Mouse (Mus musculus) CD4-positive, CD25-positive, alpha-beta regulatory T cell, adult 4 months (primary cell): Measurements from ENCODE around the gene Pdzd7. TPM values are rescaled to one million over a fixed set of nuclear protein-coding genes. Genes with fewer than 3 reads are reported as not detected.

Source experiments
- ATAC-seq: one replicate; pipeline ENCODE4 v1.8.0; 2017
- polyA plus RNA-seq, 2 experiments: library from polyadenylated mRNA; unstranded; fragments of 100-300 nt; shearing (Covaris generic); gene quantifications; one replicate each; pipeline ENCODE4 v1.2.1; 2017

Gene Pdzd7
- polyA plus RNA-seq, 2 experiments from 2014 or later: not detected

DNA sequence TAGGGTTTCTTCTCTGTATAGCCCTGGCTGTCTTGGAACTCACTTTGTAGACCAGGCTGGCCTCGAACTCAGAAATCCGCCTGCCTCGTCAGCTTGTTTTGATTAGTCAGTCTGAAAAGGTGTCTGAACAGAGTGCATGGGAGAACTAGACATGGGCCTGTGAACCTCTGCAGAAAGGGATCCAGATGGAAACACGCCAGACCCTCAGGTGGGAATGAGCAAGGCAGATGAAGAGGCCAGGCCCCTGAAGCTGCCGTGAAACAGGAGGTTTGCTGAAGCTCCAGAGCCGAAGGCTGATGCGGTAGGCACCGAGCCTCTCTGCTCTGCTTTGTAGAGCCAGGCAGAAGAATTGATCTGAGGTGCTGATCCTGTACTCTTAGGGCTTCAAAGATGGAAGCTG is 33.3 kb downstream of the Pdzd7 start:
- no peak for ATAC-seq

DNA sequence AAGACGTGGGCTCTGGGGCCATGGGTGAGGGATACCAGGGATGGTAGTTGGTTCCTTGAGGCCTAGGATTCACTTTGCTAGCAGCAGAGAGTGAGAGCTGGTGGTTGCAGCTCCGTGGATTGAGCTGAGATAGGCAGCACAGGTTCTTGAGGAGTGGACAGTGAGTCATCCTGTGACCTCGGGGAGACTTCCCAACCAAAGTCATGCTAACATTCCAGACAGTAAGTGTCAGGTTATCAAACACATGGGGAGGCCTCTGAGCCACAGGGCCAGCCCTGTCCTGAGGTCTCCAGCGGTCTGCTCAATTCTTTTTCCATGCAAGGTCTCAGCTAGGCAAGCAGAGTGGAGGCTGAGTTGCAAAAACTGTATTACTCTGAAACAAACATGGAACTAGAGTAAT is 34.9 kb downstream of the Pdzd7 start:
- no peak for ATAC-seq

DNA sequence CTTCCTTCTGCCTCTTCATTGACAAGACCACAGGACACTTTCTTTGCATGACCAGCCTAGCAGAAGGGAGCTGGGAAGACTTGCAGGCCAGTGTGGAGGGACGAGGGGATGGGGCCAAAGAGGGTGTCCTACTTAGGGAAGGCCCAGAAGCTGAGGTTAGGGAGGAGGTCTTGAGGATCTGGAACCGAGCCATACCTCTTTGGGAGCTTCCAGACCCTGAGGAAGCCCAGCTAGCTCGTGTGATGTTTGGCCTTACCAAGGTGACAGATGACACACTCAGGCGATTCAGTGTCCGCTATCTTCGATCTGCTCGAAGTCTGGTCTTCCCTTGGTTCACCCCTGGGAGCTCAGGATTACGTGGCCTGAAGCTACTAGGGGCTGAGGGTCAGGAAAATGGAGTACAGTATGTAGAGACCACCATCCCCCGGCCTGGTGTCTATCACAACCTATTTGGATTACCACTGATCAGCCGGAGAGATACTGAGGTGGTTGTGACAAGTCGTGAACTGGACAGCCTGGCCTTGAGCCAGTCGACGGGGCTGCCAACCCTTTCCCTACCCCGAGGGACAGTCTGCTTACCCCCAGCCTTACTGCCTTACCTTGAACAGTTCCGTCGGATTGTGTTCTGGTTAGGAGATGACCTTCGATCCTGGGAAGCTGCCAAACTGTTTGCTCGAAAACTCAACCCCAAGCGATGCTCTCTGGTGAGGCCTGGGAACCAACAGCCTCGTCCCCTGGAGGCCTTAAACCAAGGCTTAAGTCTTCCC is 37.9 kb downstream of the Pdzd7 start:
- no peak for ATAC-seq

DNA sequence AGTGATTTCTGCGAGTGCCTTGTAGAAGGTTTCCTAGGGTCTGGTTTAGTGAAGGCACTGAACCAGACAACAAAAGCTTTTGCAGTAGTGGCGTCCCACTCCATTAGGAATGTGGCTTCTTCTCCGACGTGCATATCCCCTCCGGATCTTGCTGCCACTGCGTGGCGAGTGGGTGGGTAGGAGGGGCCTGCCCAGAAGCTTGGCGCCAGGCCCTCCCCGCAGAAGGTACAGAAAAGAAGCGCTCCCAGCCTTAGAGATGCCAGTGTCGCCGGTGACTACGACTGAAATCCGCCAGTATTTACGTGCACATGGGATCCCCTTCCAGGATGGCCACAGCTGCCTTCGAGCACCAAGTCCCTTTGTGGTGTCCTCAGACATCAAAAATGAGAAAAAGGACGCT is 38.5 kb downstream of the Pdzd7 start:
- ATAC-seq: no peak

DNA sequence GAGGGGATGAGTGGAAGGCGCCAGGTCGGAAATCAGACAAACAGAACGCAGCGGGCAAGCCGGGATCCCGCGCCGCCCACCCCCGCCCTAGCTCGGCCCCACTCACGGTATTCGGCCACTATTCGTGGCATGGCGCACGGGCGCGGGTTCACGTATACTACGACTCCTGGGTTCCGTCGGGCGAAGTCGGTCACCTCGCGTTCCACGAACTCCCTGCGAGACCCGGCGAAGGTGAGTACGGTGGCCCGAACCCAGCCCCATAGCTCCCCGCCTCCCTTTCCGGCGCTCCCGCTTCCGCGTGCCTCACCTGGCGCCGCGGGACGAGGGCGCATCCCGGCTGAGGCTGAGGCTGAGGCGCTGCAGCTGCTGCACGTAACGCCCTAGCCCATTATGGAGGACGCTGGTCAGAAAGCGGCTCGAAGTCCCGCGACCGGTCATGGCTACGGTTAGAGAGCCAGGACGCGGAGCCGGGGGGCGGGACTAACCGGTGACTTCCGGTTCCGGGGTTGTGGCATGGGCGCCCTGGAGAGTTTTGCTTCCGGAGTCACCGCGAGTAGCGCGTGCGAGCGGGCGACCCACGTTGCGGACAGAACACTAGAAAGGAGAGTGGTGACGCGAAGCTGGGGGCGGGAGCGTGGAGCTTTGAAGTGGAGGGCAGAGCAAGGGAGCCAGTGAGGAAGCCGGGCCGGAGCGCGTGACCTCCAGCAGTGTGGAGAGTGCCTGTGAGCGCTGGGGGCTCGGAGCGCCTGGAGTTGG is 39.4 kb downstream of the Pdzd7 start, which contains the start of gene Mrpl43:
Mrpl43 (minus strand) TSS at position 486 of the 756 bp plus-strand sequence.
- peak; percentile 96 for ATAC-seq

- no peak for ATAC-seq
These were observed 40.1 kb downstream of the Pdzd7 start, which contains the start of gene Twnk for GRCm38 (mm10) chr19:45005444-45005843. TSS of gene Twnk (plus strand) at chr19:45005663.

- ATAC-seq: no peak
These were observed 41.6 kb downstream of the Pdzd7 start for GRCm38 (mm10) chr19:45003740-45004516.

DNA sequence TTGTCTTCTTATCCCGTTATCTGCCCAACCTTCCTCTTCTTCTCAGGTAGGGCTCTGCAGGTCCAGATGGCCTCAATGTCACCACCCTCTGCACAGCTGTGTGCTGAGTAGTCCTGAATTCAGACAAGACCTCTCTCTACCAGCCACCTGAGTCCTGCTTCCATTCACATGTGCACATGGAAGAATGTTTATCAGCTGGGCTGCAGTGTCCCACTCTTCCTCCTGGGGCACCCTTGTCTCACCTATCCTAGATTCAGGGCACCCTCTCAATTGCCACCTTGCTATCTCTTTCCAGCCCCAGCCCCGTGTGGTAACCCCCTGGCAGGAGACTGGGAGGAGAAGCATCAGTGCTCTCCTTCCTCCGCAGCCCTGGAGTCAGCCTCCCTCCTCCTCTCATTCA is 43.2 kb downstream of the Pdzd7 start:
- no peak for ATAC-seq

- no peak for ATAC-seq
These were observed 45.9 kb downstream of the Pdzd7 start for GRCm38 (mm10) chr19:44999647-45000046.

DNA sequence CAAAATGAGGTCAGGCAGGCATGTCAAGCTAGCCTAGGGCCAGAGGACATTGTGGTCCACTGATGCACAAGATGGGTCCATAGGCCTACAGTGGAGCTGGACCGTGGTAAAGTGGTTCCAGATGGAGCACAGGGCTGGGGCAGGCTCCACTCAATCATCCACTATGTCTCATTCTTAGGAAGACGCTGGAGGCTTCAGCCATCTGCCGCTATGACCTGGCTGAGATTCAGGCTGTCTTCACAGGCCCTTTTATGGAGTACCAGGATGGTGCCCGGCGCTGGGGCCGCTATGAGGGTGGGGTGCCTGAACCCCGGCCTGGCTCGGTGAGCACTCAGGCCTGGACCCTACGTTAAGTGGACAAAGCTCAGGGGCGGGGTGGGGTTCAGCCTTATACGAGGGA is 47.7 kb downstream of the Pdzd7 start:
- ATAC-seq: no peak

DNA sequence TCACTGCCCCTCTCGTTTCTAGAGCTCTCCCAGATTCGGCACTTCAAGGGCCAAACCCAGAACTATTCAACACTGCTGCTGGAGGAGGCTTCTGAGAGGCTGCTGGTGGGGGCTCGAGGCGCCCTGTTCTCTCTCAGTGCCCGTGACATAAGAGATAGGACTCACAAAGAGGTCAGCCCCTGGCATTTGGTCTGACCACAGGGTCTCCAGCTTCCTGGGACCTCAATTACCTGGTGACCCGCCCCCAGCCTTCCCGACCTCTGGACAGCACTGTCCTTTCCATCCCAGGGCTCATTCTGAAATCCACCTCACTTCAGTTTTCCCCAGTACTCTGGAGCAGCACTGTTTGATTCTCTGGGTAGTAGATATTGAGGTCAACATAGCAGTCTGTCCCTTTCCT is 52.8 kb downstream of the Pdzd7 start:
- ATAC-seq: no peak

DNA sequence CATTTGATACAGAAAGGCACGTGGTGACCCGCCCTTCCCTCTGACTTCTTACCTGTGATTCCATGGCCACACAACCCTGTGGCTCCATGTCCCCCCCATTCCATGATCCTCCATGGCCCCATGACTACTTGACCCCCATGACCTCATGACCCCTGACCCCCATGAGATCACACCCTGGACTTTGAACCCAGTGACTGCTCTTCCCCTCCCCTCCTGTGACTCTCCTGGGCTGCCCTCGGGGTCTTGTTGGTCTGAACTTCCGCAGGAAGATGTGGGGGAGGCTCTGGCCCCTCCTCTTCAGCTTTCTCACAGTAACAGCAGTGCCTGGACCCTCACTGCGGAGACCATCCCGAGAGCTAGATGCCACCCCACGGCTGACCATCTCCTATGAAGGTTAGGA is 53.3 kb downstream of the Pdzd7 start:
- no peak for ATAC-seq

GRCm38 (mm10) chr19:44991031-44991430 is 54.5 kb downstream of the Pdzd7 start:
- ATAC-seq: no peak

GRCm38 (mm10) chr19:44989567-44990495 is 55.7 kb downstream of the Pdzd7 start:
- ATAC-seq: no peak

GRCm38 (mm10) chr19:44988831-44989566 is 56.5 kb downstream of the Pdzd7 start, which contains the start of gene Sema4g:
TSS of gene Sema4g (plus strand) at chr19:44989101.
- no peak for ATAC-seq

DNA sequence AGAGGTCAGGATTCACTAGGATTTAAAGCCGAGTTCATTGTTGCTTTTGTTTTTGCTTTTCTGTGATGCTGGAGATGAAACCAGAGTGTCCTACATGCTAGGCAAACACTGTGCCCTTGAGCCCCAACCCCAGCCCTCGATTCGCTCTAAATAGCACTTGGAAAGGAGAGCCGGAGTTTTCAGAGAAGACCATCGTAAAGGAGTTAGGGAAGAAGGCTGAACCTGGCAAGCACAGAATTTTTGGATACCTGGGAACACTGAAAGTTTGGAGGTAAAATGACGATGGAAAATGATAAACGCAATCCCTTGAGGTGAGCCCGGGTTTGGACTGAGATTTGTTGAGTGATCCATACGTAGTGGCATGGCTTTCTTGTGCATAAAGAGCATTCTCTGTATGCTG is 57.2 kb downstream of the Pdzd7 start:
- no peak for ATAC-seq

GRCm38 (mm10) chr19:44987851-44988250 is 57.7 kb downstream of the Pdzd7 start:
- ATAC-seq: no peak

DNA sequence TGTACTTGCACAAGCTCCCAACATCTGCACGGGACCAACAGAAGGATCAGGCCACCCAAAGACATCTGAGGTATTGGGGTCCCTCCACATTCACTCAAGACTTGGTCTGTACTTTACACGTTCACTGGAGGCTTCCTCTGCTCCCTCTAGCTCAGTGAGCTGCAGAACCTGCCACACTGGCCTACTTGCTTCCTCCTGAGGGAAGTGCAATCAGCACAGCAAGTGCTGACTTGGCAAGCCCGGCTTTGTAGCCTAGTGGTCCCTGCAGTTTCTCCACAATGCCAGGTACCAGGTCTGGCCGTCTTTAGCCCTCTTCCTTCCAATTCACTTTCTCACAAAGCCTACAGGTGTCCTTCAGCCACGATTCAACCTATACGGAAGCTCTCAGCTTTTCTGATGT is 58.5 kb downstream of the Pdzd7 start:
- ATAC-seq: no peak

DNA sequence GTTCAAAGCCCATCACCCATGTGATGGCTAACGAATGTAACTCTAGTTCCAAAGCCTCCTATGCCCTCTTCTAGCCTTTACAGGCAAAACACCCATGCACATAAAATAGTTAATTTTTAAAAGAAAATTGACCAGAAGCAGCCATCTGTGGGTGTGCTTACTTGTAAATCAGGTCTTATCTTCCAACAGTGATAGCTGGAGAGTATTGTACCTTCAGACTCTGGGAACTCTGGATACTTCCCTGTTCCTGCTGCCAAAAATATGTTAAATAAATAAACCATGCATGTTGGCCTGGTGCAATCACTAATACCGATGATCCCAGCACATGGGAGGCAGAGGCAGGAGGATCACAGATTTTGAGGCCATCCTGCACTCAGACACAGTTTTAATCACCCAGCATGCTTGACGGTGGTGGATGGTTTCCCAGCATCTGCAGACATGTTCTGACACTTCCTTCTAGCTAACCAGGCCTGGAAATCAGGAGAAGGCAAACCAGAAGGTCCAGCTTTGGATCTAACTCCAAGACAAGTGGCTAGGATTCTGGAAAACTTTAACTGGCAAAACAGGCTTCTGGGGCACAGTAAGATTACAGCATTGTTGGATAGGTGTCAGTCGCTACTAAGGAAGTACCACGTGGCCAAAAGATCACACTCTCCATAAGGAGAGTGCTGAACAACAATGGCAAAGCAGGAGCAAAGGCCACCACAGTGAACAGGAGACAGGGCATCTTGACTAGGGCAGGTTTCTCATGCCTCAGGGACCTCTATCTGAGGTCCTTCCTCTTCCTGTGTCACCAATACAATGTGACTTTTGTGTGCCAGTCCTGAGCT is 60.1 kb downstream of the Pdzd7 start:
- no peak for ATAC-seq

GRCm38 (mm10) chr19:44984420-44984819 is 61.1 kb downstream of the Pdzd7 start:
- no peak for ATAC-seq
